Mouse (Mus musculus): ENCODE measurements around the gene Ssh1. TPM values are rescaled to one million over a fixed set of nuclear protein-coding genes. Genes with fewer than 3 reads are reported as not detected.
A peak's percentile ranks its signal among the peaks of the same experiment; 100 is the strongest.

Ssh1 gene
- polyA plus RNA-seq, 1 experiment, result 3.7 TPM

GRCm38 (mm10) chr5:113937650-113938049, 56.0 kb downstream of the Ssh1 start:
- no peaks in the 10 kb centered on the region for H3K27me3 ChIP-seq (ENCODE audit: control insufficient read depth, insufficient read depth, insufficient read length)
- no peak for TF ChIP-seq MYOG (IDR thresholded peaks at IDR 0.05; ENCODE audit: control insufficient read depth, extremely low read depth, insufficient read length)
- TF ChIP-seq MYOD1 (IDR thresholded peaks at IDR 0.05; ENCODE audit: control insufficient read depth, insufficient read length, low read depth), result no peak
- no peak for TF ChIP-seq MAX (IDR thresholded peaks at IDR 0.05)
- TF ChIP-seq USF1 (IDR thresholded peaks at IDR 0.05; ENCODE audit: low read depth), result no peak
- TF ChIP-seq FOSL1 (IDR thresholded peaks at IDR 0.05; ENCODE audit: insufficient read depth, low read length, poor library complexity, severe bottlenecking), result no peak
- TF ChIP-seq CEBPB (IDR thresholded peaks at IDR 0.05; ENCODE audit: low read depth), result no peak
- no peak for TF ChIP-seq CTCF (IDR thresholded peaks at IDR 0.05; ENCODE audit: control insufficient read depth, insufficient read depth, insufficient read length)
- no peaks in the 10 kb centered on the region for H3K79me2 ChIP-seq (ENCODE audit: control insufficient read depth, insufficient read depth)
- H3K79me3 ChIP-seq (ENCODE audit: low read depth), result no peaks in the 10 kb centered on the region
- H3K4me3 ChIP-seq (ENCODE audit: insufficient read depth, poor library complexity, severe bottlenecking), result no peak overlapping the region
- H3K36me3 ChIP-seq (ENCODE audit: control insufficient read depth, insufficient read depth), result peaks cover 7% of the 10 kb centered on the region
- no peak overlapping the region for H3ac ChIP-seq (ENCODE audit: control insufficient read depth, insufficient read length, low read depth)

GRCm38 (mm10) chr5:113933889-113934288, 59.8 kb downstream of the Ssh1 start:
- TF ChIP-seq FOSL1 (IDR thresholded peaks at IDR 0.05; ENCODE audit: insufficient read depth, low read length, poor library complexity, severe bottlenecking) (no peak), USF1 (IDR thresholded peaks at IDR 0.05; ENCODE audit: low read depth) (no peak), CTCF (IDR thresholded peaks at IDR 0.05; ENCODE audit: control insufficient read depth, insufficient read depth, insufficient read length) (no peak), MAX (IDR thresholded peaks at IDR 0.05) (no peak), CEBPB (IDR thresholded peaks at IDR 0.05; ENCODE audit: low read depth) (no peak), MYOD1 (IDR thresholded peaks at IDR 0.05; ENCODE audit: control insufficient read depth, insufficient read length, low read depth) (no peak), MYOG (IDR thresholded peaks at IDR 0.05; ENCODE audit: control insufficient read depth, extremely low read depth, insufficient read length) (no peak)
- Histone ChIP-seq H3ac (ENCODE audit: control insufficient read depth, insufficient read length, low read depth) (no peak overlapping the region), H3K27me3 (ENCODE audit: control insufficient read depth, insufficient read depth, insufficient read length) (no peaks in the 10 kb centered on the region), H3K36me3 (ENCODE audit: control insufficient read depth, insufficient read depth) (no peaks in the 10 kb centered on the region), H3K4me3 (ENCODE audit: insufficient read depth, poor library complexity, severe bottlenecking) (no peak overlapping the region), H3K79me3 (ENCODE audit: low read depth) (no peaks in the 10 kb centered on the region), H3K79me2 (ENCODE audit: control insufficient read depth, insufficient read depth) (no peaks in the 10 kb centered on the region)

- H3ac ChIP-seq (ENCODE audit: control insufficient read depth, insufficient read length, low read depth), result no peak overlapping the region
- no peaks in the 10 kb centered on the region for H3K79me3 ChIP-seq (ENCODE audit: low read depth)
- no peaks in the 10 kb centered on the region for H3K27me3 ChIP-seq (ENCODE audit: control insufficient read depth, insufficient read depth, insufficient read length)
- no peaks in the 10 kb centered on the region for H3K79me2 ChIP-seq (ENCODE audit: control insufficient read depth, insufficient read depth)
- no peaks in the 10 kb centered on the region for H3K36me3 ChIP-seq (ENCODE audit: control insufficient read depth, insufficient read depth)
- no peak overlapping the region for H3K4me3 ChIP-seq (ENCODE audit: insufficient read depth, poor library complexity, severe bottlenecking)
- TF ChIP-seq USF1 (IDR thresholded peaks at IDR 0.05; ENCODE audit: low read depth), result no peak
- no peak for TF ChIP-seq CEBPB (IDR thresholded peaks at IDR 0.05; ENCODE audit: low read depth)
- no peak for TF ChIP-seq MAX (IDR thresholded peaks at IDR 0.05)
- TF ChIP-seq MYOG (IDR thresholded peaks at IDR 0.05; ENCODE audit: control insufficient read depth, extremely low read depth, insufficient read length), result no peak
- no peak for TF ChIP-seq CTCF (IDR thresholded peaks at IDR 0.05; ENCODE audit: control insufficient read depth, insufficient read depth, insufficient read length)
- TF ChIP-seq FOSL1 (IDR thresholded peaks at IDR 0.05; ENCODE audit: insufficient read depth, low read length, poor library complexity, severe bottlenecking), result no peak
- TF ChIP-seq MYOD1 (IDR thresholded peaks at IDR 0.05; ENCODE audit: control insufficient read depth, insufficient read length, low read depth), result no peak
These were observed 60.2 kb downstream of the Ssh1 start for GRCm38 (mm10) chr5:113933480-113933879.

GRCm38 (mm10) chr5:113932310-113932709, 61.4 kb downstream of the Ssh1 start:
- Histone ChIP-seq H3K27me3 (ENCODE audit: control insufficient read depth, insufficient read depth, insufficient read length) (no peaks in the 10 kb centered on the region), H3K36me3 (ENCODE audit: control insufficient read depth, insufficient read depth) (no peaks in the 10 kb centered on the region), H3K79me3 (ENCODE audit: low read depth) (no peaks in the 10 kb centered on the region), H3K79me2 (ENCODE audit: control insufficient read depth, insufficient read depth) (no peaks in the 10 kb centered on the region), H3K4me3 (ENCODE audit: insufficient read depth, poor library complexity, severe bottlenecking) (no peak overlapping the region), H3ac (ENCODE audit: control insufficient read depth, insufficient read length, low read depth) (no peak overlapping the region)
- TF ChIP-seq MYOG (IDR thresholded peaks at IDR 0.05; ENCODE audit: control insufficient read depth, extremely low read depth, insufficient read length) (no peak), CEBPB (IDR thresholded peaks at IDR 0.05; ENCODE audit: low read depth) (no peak), MAX (IDR thresholded peaks at IDR 0.05) (no peak), MYOD1 (IDR thresholded peaks at IDR 0.05; ENCODE audit: control insufficient read depth, insufficient read length, low read depth) (no peak), FOSL1 (IDR thresholded peaks at IDR 0.05; ENCODE audit: insufficient read depth, low read length, poor library complexity, severe bottlenecking) (no peak), CTCF (IDR thresholded peaks at IDR 0.05; ENCODE audit: control insufficient read depth, insufficient read depth, insufficient read length) (no peak), USF1 (IDR thresholded peaks at IDR 0.05; ENCODE audit: low read depth) (no peak)

GRCm38 (mm10) chr5:113930648-113931609, 62.8 kb downstream of the Ssh1 start:
- Histone ChIP-seq H3K79me2 (ENCODE audit: control insufficient read depth, insufficient read depth) (no peaks in the 10 kb centered on the region), H3K79me3 (ENCODE audit: low read depth) (no peaks in the 10 kb centered on the region), H3K4me3 (ENCODE audit: insufficient read depth, poor library complexity, severe bottlenecking) (no peak overlapping the region), H3K36me3 (ENCODE audit: control insufficient read depth, insufficient read depth) (no peaks in the 10 kb centered on the region), H3ac (ENCODE audit: control insufficient read depth, insufficient read length, low read depth) (no peak overlapping the region), H3K27me3 (ENCODE audit: control insufficient read depth, insufficient read depth, insufficient read length) (no peaks in the 10 kb centered on the region)
- TF ChIP-seq CEBPB (IDR thresholded peaks at IDR 0.05; ENCODE audit: low read depth) (no peak), CTCF (IDR thresholded peaks at IDR 0.05; ENCODE audit: control insufficient read depth, insufficient read depth, insufficient read length) (peak; percentile 2)

All from C2C12 (cell line).